Mouse (Mus musculus) cerebellum, adult 9-11 months (tissue): ENCODE results near the gene Zfp993.
"Not testable (repeated sequence)": the region's sequence is repeated elsewhere in the genome, so short reads cannot be mapped to it uniquely, and the experiment has no call there.

Source experiments
- DNase-seq: peaks from one replicate; pipeline ENCODE4 v3.0.0; 2022

Gene Zfp993

DNA sequence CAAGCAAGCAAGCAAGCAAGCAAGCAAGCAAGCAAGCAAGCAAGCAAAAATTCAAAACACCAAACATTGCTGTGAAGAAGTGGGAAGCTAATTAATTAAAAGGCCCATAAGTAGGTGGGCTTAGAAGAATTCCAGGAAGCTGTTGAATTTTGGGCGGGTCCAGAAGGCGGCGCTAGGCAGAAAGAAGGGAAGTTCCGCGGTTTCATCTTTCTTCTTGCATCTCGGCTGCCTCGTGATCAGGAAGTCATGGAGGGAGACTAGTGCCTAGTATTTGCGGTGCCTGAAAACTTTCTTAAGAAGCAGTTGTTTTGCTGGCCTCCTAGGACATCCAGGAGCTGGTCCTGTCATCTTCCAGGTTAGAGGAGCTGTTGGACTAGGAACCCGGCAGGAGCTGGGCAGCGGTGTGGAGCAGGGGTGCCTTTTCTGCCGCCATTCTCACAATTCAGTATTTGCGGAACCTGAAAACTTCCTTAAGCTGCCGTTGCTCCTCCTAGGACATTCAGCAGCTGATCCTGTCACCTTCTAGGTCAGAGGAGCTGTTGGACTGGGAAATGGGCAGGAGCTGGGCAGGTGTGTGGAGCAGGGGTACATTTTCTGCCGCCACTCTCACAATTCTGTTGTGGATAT is at the start of gene Zfp993:
Gene Zfp993, plus strand, starts transcription at position 188 of the 627 bp plus-strand sequence.
- DNase-seq = not testable (repeated sequence)

DNA sequence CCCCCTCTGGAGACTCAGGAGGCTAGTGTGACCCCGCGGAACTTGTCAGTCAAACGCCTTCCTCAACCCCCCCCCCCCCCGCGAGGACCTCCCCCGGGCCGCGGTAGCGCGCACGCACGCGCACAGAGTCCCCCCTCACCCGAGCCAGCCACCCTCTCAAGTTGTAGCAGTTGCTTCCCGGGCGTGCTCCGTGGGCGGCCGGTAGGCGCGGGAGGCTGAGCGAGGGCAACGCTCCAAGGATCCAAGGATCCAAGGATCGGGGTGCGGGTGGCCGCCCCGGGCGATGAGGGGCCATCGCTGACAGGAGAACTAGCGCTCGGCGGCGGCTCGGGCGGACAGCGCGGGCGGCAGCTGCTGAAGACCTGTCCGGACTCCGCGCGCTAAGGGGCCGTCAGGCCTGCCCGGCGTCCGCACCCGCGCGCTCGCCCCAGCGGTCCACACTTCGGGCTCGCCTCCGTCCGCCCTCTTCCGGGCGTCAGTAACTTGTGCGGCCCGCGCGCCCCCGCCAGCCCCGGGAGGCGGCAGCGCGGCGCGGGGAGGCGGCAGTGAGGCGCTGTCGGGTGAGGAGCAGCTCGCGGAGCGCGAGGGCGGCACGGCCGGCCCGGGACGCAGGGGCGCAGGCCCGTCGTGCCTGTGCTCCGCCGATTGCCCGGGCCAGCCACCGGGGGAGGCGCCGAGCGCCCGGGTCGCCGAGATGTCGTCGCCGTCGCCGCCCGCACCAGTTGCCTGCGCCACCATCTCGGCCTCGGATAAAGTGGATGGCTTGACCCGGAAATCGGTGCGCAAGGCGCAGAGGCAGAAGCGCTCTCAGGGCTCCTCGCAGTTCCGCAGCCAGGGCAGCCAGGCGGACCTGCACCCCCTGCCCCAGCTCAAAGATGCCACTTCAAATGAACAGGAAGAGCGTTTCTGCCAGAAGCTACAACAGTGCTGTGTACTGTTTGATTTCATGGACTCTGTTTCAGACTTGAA is 30.6 kb upstream of the Zfp993 start:
- not testable (repeated sequence) for DNase-seq

DNA sequence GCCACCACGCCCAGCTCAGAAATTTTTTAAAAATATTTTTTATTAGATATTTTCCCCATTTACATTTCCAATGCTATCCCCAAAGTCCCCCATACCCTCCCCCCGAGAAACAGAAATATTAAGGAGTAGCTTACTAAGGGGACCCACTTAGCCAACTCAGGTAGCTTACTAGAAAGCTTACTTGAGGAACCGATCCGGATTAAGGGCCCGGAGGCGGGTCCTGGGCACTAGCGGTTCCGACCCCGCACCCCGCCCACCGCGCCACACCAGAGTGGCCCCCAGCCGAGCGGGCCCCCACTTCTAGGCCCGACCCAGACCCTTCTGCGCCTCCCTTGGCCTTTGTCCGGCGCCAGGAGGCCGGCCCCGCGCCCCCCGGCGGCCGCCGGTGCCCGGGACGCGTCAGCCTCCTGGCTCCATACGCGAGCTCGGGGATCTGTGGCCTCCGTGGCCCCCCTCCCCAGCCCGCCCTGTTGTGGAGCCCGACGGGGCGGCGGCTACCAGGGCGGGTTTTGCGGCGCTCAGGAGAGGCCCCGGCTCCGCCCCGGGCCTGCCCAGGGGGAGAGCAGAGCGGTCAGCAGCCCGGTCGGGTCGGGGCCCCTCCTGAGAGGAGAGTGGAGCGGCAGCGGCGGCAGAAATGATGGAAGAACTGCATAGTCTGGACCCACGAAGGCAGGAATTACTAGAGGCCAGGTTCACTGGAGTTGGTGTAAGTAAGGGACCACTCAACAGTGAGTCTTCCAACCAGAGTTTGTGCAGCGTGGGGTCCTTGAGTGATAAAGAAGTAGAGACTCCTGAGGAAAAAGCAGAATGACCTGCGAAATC is 7.0 kb upstream of the Zfp993 start:
- not testable (repeated sequence) for DNase-seq

DNA sequence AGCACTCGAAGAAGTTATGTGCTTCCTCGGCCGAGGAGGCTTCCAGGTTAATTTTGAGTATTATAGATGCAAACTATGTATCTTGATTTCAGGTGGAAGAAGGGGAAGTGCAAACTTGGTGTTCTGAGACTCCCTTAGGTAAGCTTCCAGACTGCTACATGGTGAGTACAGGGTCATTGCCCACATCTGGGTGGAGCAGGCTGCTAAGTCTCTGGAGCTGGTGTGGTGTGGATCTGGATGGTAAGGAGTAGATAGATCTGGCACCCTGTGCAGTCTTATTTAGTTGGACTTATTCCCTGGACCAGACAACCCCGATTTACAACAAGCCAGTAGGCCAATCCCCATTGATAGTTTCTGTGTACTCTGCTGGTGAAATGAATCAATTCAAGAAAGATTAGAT is 33.6 kb downstream of the Zfp993 start:
- not testable (repeated sequence) for DNase-seq

DNA sequence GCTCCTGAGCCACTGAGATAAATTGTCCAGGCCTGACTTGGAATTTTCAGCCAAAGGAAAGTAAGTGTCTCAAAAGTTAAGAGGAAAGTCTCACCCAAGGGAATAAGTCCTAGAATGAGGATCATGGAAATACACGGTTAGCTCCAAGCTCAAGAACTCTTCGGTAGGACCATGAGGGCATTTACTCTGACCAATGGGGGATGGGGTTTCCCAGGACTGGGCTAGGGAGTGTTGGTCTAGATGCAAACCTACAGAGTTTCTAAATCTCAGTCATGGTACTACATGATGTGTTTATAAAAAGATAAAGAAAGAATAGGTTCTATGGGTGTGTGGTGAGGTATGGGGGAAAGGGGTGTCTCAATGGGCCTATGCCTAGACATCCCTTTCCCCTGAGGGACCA is 38.9 kb downstream of the Zfp993 start:
- not testable (repeated sequence) for DNase-seq

DNA sequence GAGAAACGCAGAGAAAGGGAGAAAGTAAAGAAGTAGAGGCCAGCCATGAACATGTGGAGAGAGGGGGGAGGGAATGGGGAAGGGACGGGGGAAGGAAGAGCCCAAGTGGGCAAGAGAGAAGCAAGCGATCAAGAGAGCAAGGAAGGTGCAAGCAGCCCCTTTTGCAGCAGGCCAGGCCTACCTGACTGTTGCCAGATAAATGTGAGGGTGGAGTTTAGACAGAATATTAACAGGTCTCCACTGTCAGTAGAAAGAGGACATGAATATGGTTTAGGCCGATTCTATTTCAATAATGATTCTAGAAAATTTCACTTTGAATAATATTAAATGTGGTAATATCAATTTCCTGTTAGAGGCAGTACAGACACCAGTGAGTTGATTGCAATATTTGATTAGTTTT is 39.4 kb downstream of the Zfp993 start:
- not testable (repeated sequence) for DNase-seq

DNA sequence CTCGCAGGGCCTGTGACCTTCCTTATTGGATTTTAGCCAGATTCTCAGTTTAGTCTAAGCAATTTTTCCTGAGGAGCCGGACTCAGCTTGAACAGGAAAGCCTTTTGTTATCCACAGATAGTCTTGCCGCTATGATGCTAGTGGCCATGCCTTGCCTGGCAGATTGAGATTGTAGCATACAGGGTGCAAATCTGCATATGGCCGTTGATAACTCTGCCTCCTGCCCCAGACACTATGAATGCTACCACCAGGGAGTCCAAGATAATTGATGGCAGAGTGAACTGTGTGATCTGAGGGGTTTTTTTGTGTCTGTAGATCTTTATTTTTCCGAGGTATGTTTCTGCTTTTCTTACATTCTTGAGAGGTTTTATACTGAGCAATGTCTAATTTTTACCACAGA is 39.9 kb downstream of the Zfp993 start:
- not testable (repeated sequence) for DNase-seq
